Mouse (Mus musculus): ENCODE measurements around the gene Cfap100.

Cfap100 gene

DNA sequence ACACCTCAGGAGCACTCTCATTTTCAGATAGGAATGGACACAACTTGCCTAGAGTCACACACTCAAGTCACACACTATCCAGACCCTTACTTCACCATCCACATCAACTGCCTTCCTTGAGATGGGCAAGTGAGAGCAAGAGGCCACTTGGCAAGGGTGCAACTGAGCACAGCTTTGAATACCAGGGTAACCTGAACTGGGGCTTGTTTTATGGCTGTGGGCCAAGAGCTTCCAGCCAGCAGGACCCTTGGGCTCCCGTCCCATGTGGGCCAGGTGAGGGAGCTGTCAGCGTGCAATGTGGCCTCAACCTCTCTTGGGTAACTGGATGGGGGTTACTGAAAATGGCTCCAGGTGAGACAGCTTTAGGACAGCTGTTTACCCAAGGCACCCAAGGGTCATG, 28.8 kb upstream of the Cfap100 start:
- DNase-seq (ENCODE audit: low spot score in 2 of 2), result no peak

GRCm38 (mm10) chr6:90453751-90454150, 25.2 kb upstream of the Cfap100 start:
- no peak for DNase-seq (ENCODE audit: low spot score in 2 of 2)

GRCm38 (mm10) chr6:90452603-90453002, 24.0 kb upstream of the Cfap100 start:
- DNase-seq (ENCODE audit: low spot score in 2 of 2), result no peak

DNA sequence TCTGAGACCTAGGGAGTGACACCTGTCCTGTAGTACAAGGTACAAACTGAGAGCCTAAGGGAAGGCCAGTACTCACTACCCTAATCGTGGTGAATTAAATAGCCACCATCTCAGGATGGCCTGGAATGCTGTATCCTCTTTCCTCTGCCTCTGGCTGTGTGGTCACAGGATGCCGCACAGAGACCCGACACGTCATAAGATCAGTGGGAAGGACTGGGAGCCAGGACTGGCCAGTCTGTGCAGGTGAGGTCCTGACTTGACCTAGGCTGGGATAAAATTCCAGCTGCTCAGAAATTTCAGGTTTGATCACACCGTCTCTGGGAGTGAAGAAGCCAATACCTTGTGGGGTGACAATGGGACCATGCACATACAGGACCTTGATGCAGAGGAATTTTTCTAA, 22.9 kb upstream of the Cfap100 start:
- no peak for DNase-seq (ENCODE audit: low spot score in 2 of 2)

DNA sequence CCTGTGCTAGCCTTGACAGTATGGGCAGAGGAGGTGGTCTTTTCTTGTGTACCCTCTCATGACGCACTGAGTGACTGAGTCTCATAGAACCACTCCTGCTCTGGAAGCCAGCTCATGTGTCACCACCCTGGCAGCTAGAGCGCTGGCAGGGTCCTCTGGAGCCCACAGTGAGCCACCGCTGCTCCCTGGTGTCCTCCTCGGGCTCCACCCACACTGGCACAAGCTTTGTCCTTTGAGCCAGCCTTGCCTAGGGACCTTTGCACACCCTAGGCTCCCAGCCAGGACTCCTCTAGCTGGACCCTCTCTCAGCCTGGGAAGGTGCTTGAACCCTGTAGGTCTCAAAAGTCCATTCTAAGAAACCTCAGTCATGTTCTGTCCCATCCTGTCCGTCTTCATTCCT, 22.1 kb upstream of the Cfap100 start:
- no peak for DNase-seq (ENCODE audit: low spot score in 2 of 2)

- DNase-seq (ENCODE audit: low spot score in 2 of 2), result peak in 1 of 2 experiments; percentile 9
Measured at GRCm38 (mm10) chr6:90450179-90450578, 21.6 kb upstream of the Cfap100 start.

DNA sequence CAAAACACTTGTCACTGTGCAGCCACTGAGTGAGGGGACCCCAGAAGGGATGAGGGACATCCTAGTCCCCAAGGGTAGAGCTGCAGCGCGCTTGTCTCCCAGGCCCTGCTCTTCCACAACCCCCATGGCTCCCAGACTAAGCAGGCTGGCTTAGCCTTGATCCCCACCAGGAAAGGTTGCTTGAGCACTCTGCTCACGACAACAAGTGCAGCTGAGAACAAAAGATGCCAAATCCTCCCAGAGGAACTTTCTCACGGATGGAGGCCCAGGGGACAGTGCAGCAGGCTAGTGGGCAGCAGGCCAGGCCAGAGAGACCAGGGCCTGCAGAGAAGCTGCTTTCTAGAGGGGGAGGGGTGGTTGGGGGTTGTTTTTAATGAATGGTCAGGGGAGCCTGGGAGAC, 18.3 kb upstream of the Cfap100 start:
- no peak for DNase-seq (ENCODE audit: low spot score in 2 of 2)

DNA sequence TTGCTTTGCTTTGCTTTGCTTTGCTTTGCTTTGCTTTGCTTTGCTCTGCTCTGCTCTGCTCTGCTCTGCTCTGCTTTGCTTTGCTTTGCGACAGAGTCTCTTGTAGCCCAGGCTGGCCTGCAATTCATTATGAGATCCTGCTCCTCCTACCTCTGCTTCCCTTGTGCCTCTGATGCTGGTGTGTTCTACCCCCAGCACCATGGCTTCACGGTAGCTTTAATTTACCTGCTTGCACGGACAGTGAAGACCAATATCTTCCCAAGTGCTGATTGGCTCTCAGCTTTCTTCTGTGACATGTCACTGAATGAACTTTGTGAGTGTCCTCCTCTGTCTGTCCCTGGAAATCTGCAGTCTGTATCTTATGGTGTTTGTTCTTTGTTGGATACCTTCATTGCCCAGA, 8.4 kb upstream of the Cfap100 start:
- no peak for DNase-seq (ENCODE audit: low spot score in 2 of 2)

- no peak for DNase-seq (ENCODE audit: low spot score in 2 of 2)
Measured at GRCm38 (mm10) chr6:90436192-90436907, 7.8 kb upstream of the Cfap100 start.

- peak; percentile 7 to 46 for DNase-seq (ENCODE audit: low spot score in 2 of 2)
Measured at GRCm38 (mm10) chr6:90435195-90435618, 6.6 kb upstream of the Cfap100 start.

GRCm38 (mm10) chr6:90434687-90435086, 6.1 kb upstream of the Cfap100 start:
- DNase-seq (ENCODE audit: low spot score in 2 of 2), result no peak

GRCm38 (mm10) chr6:90431487-90431886, 2.9 kb upstream of the Cfap100 start:
- no peak for DNase-seq (ENCODE audit: low spot score in 2 of 2)

DNA sequence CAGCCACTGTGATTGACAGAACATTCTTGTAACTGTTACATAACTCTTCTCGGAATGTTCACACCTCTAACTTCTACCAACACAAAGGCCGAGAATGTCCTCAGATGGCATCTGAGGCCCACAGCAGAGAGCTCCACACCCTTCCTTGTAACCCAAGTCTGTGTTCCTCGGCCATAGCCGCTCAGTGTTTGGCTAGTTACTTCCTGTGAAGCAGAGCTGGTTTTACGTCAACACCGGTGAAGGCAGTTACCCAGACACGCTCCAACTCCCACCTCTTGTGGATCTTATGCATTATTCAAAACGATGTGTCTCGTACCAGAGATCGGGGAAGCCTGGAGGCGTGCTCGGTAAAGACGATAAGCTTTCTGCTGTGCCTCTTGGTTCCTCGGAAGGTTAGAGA, 1.3 kb upstream of the Cfap100 start:
- no peak for DNase-seq (ENCODE audit: low spot score in 2 of 2)

- no peak for DNase-seq (ENCODE audit: low spot score in 2 of 2)
Measured at GRCm38 (mm10) chr6:90426003-90426402, 2.6 kb downstream of the Cfap100 start.

DNA sequence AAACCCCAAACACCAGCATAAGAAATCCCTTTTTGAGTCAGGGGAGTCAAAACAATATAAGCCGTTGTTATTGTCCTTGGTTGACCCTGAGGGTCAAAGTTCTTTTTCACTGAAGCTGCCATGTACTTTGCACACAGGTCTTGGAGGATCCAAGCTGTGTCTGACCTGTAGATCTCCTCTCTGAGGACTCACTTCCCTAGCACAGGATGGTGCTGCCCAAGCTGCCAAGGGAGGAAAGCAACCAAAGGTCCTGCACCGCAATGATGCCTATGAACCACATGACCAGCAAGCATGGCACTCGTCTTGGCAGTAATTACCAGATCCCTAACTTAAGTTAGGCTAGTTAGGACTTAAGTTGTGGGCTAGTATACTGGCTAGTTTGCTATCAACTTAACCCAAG, 3.2 kb downstream of the Cfap100 start:
- no peak for DNase-seq (ENCODE audit: low spot score in 2 of 2)

DNA sequence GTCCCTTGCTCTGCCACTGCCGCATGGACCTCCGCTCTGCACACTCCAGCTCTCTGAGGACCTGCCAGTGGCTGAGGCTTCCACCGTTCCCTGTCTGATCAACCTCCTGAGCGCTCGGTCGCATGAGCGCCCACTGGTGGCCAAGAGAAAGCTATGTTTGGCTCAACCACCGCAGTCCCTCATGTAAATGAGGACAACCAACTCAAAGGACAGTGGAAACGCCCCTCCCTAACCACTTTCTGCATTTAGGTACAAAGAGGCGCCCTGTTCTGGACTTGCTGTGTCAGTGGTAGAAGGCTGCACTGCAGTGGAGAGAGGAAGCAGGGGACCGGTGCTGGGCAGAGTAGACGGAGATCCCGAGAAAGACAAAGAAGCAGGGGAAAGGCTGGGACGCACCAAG, 6.0 kb downstream of the Cfap100 start:
- DNase-seq (ENCODE audit: low spot score in 2 of 2), result peak; percentile 34 to 52

DNA sequence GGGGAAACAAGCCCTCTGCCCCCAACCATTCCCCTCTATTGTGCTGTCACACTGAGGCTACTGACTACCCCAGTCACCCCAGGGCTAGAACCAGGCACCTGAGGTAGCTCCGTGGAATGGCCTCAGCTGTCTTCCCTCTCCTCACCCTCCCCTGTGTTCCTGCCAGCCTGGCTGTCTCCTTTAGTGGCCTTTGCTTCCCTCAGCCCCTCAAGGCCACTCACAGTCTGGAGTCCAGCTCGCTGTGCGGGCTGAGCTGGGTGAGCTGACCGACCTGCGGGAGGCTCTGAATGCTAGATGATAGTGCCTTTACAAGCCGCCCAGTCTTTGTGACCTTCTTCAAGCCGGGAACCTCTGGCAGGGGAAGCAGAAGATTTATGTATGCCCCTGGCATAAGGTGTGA, 16.7 kb downstream of the Cfap100 start:
- DNase-seq (ENCODE audit: low spot score in 2 of 2), result no peak

DNA sequence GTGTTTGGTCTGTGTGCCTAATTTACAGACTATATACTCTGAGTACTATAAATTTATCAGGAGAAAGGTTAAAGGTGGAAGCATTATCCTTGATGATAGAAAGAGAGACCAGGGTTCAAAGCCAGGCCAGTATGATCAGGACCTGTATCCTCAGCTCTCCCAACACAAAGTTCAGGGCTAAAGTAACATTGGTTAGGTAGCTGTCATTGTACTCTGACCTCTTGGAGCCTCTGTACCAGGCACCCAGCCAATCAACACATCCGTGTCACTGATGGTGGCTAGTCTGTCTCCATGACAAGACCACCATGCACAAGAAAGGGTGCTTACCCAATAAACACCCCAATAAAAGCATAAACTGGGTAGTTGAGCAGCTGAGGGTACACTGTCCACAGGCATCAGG, 17.6 kb downstream of the Cfap100 start:
- DNase-seq (ENCODE audit: low spot score in 2 of 2), result no peak

- no peak for DNase-seq (ENCODE audit: low spot score in 2 of 2)
Measured at GRCm38 (mm10) chr6:90408632-90409031, 20.0 kb downstream of the Cfap100 start.

- DNase-seq (ENCODE audit: low spot score in 2 of 2), result no peak
Measured at GRCm38 (mm10) chr6:90397291-90397690, 31.3 kb downstream of the Cfap100 start.

DNA sequence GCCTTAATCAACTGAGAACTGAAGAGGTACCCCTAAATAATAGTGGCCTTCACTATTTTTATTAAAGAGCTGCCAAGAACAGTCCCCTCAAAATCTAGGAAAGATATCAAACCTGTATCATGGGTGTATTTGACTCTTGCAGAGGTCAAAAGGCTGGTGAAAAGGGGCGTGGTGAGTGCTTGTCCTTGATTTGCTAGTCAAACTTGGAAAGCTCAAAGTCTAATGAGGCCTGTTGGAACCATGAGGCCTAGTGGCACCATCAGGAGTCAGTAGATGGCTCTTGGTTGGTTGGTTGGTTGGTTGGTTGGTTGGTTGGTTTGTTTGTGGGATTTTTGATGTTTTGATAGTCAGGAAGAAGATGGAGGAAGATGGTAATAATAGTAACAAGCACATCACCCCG, 32.8 kb downstream of the Cfap100 start:
- no peak for DNase-seq (ENCODE audit: low spot score in 2 of 2)

DNA sequence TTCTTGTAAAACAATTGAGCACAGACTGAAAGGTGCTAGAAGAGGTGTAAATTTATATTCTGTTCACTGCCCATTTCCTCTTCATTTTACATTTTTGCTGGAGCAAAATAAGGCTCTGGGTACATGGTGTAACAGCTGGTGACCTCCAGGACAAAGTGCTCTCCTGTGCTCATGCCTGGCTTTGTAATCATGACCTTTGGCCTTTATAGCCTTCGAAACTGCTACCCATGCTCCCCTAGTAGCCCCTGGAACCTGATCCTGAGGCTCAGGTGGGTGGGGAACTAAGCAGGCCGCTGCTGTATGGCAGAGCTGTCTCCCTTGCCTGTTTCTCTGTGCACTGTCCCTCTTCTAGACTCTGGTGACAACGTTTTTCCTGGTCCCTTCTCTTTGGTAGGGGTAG, 34.6 kb downstream of the Cfap100 start:
- no peak for DNase-seq (ENCODE audit: low spot score in 2 of 2)

DNA sequence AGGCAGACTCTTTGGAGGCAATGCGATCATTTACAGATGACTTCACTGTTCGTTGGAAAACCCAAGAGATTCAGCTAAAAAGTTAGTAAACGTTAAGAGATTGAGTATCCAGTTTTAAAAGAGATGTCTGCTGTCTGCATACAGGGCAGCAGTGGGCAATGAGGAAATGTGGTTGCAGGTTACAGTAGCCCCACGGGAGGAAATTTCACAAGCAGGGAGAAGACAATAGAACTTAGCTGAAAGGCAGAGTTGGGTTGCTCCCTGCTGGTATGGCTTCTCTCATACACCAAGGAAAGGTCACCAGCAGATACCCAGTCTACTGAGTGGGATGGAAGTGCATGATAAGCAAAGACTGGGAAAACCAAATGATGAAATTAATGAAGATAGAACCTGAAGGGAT, 38.0 kb downstream of the Cfap100 start:
- DNase-seq (ENCODE audit: low spot score in 2 of 2), result no peak

DNA sequence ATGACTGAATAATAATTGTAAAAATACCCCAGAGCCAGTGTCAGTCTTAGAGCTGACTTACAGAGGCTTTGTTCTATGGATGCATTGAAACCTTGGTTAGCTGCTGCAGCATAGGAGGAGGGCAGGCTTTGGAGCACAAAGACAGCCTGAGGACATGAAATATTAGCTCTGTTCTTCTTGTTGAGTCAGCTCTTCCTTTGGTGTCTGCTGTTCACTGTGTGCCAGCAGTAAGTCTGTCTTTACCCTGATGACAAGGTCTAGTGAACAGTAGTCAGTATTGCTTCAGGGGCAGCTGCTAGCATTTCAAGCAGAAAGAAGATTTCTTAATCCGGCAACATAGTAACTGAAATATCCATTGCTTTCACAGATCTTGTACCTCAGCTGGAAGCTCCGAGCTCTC, 47.1 kb downstream of the Cfap100 start:
- no peak for DNase-seq (ENCODE audit: low spot score in 2 of 2)

Measured in natural killer cell, adult 2 months (primary cell).